Mouse (Mus musculus) embryonic facial prominence, embryonic 13.5 days (tissue): ENCODE results near the gene Zfp810. TPM values are rescaled to one million over a fixed set of nuclear protein-coding genes. Genes with fewer than 3 reads are reported as not detected.
A peak's percentile ranks its signal among the peaks of the same experiment; 100 is the strongest.

Experiments used
- ATAC-seq: fragments of 200-750 bp; cut with Nextera tagmentation; 2 replicates; pipeline ENCODE4 v1.8.0; 2017; ENCODE audit warnings: low read depth; ENCODE audit not compliant: insufficient number of reproducible peaks, insufficient read depth, low FRiP score, low TSS enrichment
- H3K27ac ChIP-seq: fragments of 300-500 bp; sonication (generic); 2 replicates; pipeline ENCODE4 v1.5.1; 2015; ENCODE audit warnings: moderate library complexity, mild to moderate bottlenecking, inconsistent platforms
- H3K27me3 ChIP-seq: fragments of 300-500 bp; sonication (generic); 2 replicates; pipeline ENCODE4 v1.6.1; 2015; ENCODE audit warnings: mild to moderate bottlenecking, inconsistent platforms
- H3K36me3 ChIP-seq: fragments of 300-500 bp; sonication (generic); 2 replicates; pipeline ENCODE4 v1.6.1; 2015; ENCODE audit warnings: mild to moderate bottlenecking, inconsistent platforms
- H3K4me1 ChIP-seq: fragments of 300-500 bp; sonication (generic); 2 replicates; pipeline ENCODE4 v1.6.1; 2015; ENCODE audit warnings: inconsistent platforms
- H3K4me2 ChIP-seq: fragments of 300-500 bp; sonication (generic); 2 replicates; pipeline ENCODE4 v1.6.1; 2015; ENCODE audit warnings: moderate library complexity, mild to moderate bottlenecking, inconsistent platforms
- H3K4me3 ChIP-seq: fragments of 300-500 bp; sonication (generic); 2 replicates; pipeline ENCODE4 v1.5.1; 2015; ENCODE audit warnings: mild to moderate bottlenecking, inconsistent platforms
- H3K9ac ChIP-seq: fragments of 300-500 bp; sonication (generic); 2 replicates; pipeline ENCODE4 v1.6.1; 2015; ENCODE audit warnings: mild to moderate bottlenecking, inconsistent platforms
- H3K9me3 ChIP-seq: fragments of 300-500 bp; sonication (generic); 2 replicates; pipeline ENCODE4 v1.6.1; 2016; ENCODE audit warnings: inconsistent platforms
- WGBS: fragments of 180-500 bp; shearing (Covaris S2); methylation state at CpG from one replicate; pipeline ENCODE4 v1.1.7; 2015; ENCODE audit warnings: mixed read lengths; 5-methylcytosine and 5-hydroxymethylcytosine counted together
- polyA plus RNA-seq: library from polyadenylated mRNA; unstranded; fragments of >200 nt; fragmentation: Nextera tagmentation; extraction: Ambion mirVana; gene quantifications from 2 replicates; pipeline ENCODE4 v1.2.1, GENCODE M21; 2015

Zfp810 gene
- polyA plus RNA-seq, 1 experiment from 2014 or later: 31.3 TPM

DNA sequence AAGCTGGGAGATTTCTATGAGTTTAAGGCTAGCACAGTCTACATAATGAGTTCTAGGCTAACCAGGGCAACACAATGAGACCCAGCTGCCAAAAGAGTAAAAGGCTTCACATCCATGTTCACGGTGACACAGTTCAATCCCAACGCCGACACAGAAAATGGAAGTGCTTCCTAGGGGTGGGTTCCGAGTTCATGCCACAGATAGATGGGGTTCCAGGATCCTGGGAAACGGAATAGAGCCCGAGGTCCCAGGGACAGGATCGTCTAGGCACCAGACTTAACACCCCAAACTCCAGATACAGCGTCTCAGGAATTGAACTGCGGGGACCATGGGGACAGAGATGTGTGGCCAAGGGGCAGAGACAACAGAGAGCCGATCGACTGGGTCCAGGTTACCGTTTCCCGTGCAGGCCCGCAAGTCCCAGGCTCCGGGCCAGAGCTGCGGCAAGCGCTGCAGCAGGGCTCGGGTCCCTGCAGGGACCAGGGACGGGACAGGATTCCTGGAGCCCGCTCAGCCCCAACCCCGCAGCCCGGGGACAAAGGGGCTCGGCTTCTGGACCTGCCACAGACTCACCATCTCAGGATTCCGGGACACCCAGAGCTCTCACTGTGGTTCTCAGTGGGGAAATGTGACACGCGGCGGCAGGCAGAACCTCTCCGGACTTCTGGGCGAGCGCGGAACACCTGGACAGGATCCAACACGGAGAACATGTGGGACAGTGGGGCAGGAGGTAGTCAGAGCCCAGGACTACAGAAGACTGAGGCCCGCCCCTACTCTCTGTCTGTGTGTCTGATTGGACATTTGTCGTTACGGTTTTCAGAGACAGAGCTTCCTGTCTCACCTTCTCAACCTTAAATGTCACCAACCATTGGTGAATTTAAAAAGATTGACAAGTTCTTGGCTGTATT, 48.0 kb downstream of the Zfp810 start, which contains the start of gene Zfp599:
Zfp599 (minus strand) TSS at position 712 of the 908 bp plus-strand sequence.
- WGBS: 1% methylated on average over 35 of the region's 35 CpGs
- peaks cover 13% of the 10 kb centered on the region for H3K9me3 ChIP-seq
- H3K9ac ChIP-seq: peak within 1 kb of the TSS; percentile 87
- peak; percentile 79; the same call in 1 of the 2 replicates for ATAC-seq
- H3K27me3 ChIP-seq: no peaks in the 10 kb centered on the region
- peak within 1 kb of the TSS; percentile 77 for H3K4me3 ChIP-seq
- peaks cover 27% of the 10 kb centered on the region for H3K36me3 ChIP-seq
- H3K4me2 ChIP-seq: peak within 1 kb of the TSS; percentile 74
- H3K4me1 ChIP-seq: no peaks in the 10 kb centered on the region
- peak within 1 kb of the TSS; percentile 22; the same call in 1 of the 2 replicates for H3K27ac ChIP-seq

DNA sequence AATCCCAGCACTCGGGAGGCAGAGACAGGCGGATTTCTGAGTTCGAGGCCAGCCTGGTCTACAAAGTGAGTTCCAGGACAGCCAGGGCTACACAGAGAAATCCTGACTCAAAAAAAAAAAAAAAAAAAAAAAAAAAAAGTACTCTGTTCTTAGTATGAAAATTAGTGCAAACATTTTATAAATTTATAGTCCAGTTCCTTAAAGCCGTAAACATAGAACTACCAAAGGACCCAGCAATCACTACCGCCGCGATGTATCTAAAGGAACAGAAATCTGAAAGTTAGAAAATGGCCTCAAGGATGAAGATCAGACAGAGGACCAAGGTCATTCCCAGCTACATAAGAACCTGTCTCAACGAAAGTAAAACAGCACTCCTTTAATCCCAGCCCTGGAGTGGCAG, 48.7 kb downstream of the Zfp810 start:
- Histone ChIP-seq H3K27me3 (no peaks in the 10 kb centered on the region), H3K4me3 (peak overlapping the region; percentile 77), H3K9ac (peak overlapping the region; percentile 87), H3K36me3 (peaks cover 33% of the 10 kb centered on the region), H3K4me1 (no peaks in the 10 kb centered on the region), H3K4me2 (peak overlapping the region; percentile 74), H3K27ac (no peak overlapping the region), H3K9me3 (peaks cover 16% of the 10 kb centered on the region)
- ATAC-seq: no peak
- WGBS: 80% methylated on average over 8 of the region's 8 CpGs

DNA sequence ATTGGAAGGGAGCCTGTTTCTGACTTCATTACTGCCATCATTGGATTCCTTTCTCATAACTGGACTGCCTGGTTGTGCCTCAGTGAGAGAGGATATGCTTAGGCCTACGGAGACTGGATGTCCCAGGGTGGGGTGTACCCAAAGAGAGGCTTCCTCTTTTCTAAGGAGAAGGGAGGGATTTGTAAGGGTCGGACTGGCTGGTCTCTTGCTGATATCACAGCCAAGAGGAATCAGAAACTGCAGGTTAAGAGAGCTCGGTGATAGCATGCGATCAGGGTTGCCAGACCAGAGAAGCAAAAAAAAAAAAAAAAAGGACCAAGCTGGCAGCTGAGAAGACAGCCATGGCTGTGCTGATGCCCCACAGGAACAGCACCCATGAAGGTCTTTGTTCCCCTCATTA, 50.9 kb downstream of the Zfp810 start:
- Histone ChIP-seq H3K4me3 (no peak overlapping the region), H3K9me3 (peaks cover 20% of the 10 kb centered on the region), H3K4me2 (no peak overlapping the region), H3K27ac (no peak overlapping the region), H3K9ac (no peak overlapping the region), H3K27me3 (no peaks in the 10 kb centered on the region), H3K4me1 (no peaks in the 10 kb centered on the region), H3K36me3 (peaks cover 51% of the 10 kb centered on the region)
- no peak for ATAC-seq
- WGBS: 96% methylated on average over 4 of the region's 4 CpGs

GRCm38 (mm10) chr9:22244242-22244641, 63.2 kb downstream of the Zfp810 start:
- Histone ChIP-seq H3K4me3 (no peak overlapping the region), H3K4me2 (no peak overlapping the region), H3K9ac (no peak overlapping the region), H3K9me3 (peaks cover 48% of the 10 kb centered on the region), H3K4me1 (no peaks in the 10 kb centered on the region), H3K27me3 (no peaks in the 10 kb centered on the region), H3K36me3 (peaks cover 94% of the 10 kb centered on the region), H3K27ac (no peak overlapping the region)
- ATAC-seq: no peak
- WGBS: 88% methylated on average over 2 of the region's 2 CpGs

DNA sequence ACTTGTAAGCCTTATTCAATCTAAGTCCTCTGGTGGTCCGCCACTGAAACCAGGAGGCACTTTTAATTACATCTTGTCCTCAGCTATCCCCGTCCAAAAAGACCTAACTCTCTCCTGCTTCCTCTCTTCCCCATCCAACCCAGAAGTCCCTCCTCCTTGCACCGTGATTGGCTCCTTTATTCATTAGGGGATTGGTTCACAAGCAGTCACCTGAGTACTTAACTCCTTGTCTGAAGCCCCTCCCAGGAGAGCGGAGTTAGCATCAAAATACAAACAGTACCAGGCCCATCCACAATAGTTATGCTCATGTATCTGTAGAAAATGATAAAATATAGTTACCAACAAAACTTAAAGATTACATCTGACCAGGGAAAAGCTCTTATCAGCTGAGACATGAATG, 67.4 kb downstream of the Zfp810 start:
- Histone ChIP-seq H3K4me2 (no peak overlapping the region), H3K4me1 (no peaks in the 10 kb centered on the region), H3K4me3 (no peak overlapping the region), H3K9ac (no peak overlapping the region), H3K27ac (no peak overlapping the region), H3K27me3 (no peaks in the 10 kb centered on the region), H3K9me3 (peaks cover 22% of the 10 kb centered on the region), H3K36me3 (peaks cover 94% of the 10 kb centered on the region)
- no peak for ATAC-seq
- WGBS: 93% methylated on average over 4 of the region's 4 CpGs

DNA sequence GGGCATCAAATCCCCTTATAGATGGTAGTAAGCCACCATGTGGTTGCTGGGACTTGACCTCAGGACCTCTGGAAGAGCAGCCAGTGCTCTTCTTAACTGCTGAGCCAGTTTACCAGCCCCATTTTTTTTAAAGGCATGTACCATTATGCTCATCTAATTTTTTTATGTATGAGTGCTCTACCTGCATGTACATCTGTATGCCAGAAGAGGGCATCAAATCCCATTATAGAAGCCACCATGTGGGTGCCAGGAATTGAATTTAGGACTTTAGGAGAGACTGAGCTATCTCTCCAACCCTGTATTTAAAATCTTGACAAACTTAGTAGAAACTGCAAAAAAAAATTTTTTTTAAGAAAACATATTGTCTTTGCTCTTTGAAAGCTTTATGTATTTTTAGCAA, 76.9 kb downstream of the Zfp810 start:
- Histone ChIP-seq H3K4me1 (no peaks in the 10 kb centered on the region), H3K9ac (no peak overlapping the region), H3K4me2 (no peak overlapping the region), H3K4me3 (no peak overlapping the region), H3K9me3 (no peaks in the 10 kb centered on the region), H3K36me3 (peaks cover 12% of the 10 kb centered on the region), H3K27me3 (no peaks in the 10 kb centered on the region), H3K27ac (no peak overlapping the region)
- no peak for ATAC-seq

- H3K4me3 ChIP-seq: no peak overlapping the region
- 92% methylated on average over 3 of the region's 3 CpGs for WGBS
- H3K27ac ChIP-seq: no peak overlapping the region
- no peaks in the 10 kb centered on the region for H3K4me1 ChIP-seq
- no peaks in the 10 kb centered on the region for H3K27me3 ChIP-seq
- no peak for ATAC-seq
- no peaks in the 10 kb centered on the region for H3K9me3 ChIP-seq
- peaks cover 7% of the 10 kb centered on the region for H3K36me3 ChIP-seq
- H3K4me2 ChIP-seq: no peak overlapping the region
- no peak overlapping the region for H3K9ac ChIP-seq
Measured at GRCm38 (mm10) chr9:22230061-22230460, 77.4 kb downstream of the Zfp810 start.

DNA sequence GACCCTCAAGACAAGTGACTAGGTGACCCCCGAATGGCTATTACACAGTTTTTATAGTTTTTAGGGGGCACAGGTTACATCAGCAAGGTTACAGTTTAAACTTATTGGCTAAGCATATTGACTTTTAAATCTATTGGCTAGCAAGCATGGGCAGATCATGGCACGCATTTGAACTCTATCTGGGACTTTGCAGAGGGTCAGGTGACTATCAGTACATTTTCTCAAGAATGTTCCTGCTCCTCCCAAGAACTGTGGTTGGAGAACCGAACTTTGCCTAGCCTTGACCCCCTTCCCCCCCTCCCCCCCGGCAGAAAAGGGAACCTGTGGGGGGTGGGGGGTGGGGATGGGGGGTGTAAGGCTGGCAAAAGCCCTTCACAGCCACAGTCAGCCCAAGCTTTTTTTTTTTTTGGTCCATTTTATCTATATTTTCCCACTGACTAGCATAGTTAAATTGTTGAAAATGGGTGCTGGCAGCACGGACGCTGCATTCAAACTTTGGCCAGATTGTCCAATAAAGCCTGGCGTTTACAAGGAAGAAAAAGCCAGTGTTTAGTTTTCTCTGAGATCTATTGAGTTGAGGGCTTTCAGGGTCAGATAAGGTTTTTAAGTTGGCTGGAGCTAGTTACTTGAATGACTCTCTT, 77.9 kb downstream of the Zfp810 start:
- no peaks in the 10 kb centered on the region for H3K4me1 ChIP-seq
- 0 out of 2 replicates have a peak, but pooled peaks cover 4% of the 10 kb centered on the region for H3K36me3 ChIP-seq
- WGBS: 88% methylated on average over 7 of the region's 7 CpGs
- no peaks in the 10 kb centered on the region for H3K27me3 ChIP-seq
- H3K27ac ChIP-seq: no peak overlapping the region
- no peak for ATAC-seq
- no peak overlapping the region for H3K4me2 ChIP-seq
- H3K9ac ChIP-seq: no peak overlapping the region
- H3K9me3 ChIP-seq: no peaks in the 10 kb centered on the region
- H3K4me3 ChIP-seq: no peak overlapping the region

DNA sequence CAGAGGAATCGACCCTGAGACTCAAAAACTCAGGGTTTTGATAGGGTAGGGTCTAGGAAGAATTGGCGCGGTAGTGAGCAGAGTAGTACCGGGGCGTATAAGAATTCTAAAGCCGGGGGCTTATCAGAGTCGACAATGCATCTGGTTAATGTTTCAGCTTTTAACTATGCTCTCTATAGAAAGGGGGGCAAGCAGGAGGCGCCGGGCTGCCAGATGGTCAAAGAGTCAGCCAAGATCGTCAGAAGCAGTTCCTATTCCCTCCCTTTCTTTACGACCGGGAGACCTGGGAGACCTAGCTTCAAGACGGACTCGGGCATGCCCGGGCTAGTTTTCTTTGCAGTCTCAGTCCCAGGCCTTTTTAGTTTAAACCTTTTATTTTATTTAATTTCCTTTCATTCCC, 80.6 kb downstream of the Zfp810 start:
- H3K4me3 ChIP-seq: no peak overlapping the region
- 0 out of 2 replicates have a peak, but pooled peaks cover 4% of the 10 kb centered on the region for H3K36me3 ChIP-seq
- H3K4me2 ChIP-seq: no peak overlapping the region
- no peak for ATAC-seq
- no peaks in the 10 kb centered on the region for H3K9me3 ChIP-seq
- H3K27ac ChIP-seq: no peak overlapping the region
- no peaks in the 10 kb centered on the region for H3K4me1 ChIP-seq
- 86% methylated on average over 15 of the region's 15 CpGs for WGBS
- H3K9ac ChIP-seq: no peak overlapping the region
- no peaks in the 10 kb centered on the region for H3K27me3 ChIP-seq

Other genes with a start within 250 kb of the Zfp810 start
- not detected in 2 replicates for gene Gm49318, start 236.4 kb downstream of the Zfp810 start, polyA plus RNA-seq
- 13.0 and 13.6 TPM in 2 replicates for gene Zfp653, start 236.3 kb downstream of the Zfp810 start, polyA plus RNA-seq
- 35.5 and 40.9 TPM in 2 replicates for gene Ecsit, start 222.2 kb downstream of the Zfp810 start, polyA plus RNA-seq
- 0.76 and 3.6 TPM in 2 replicates for gene Cnn1, start 208.4 kb downstream of the Zfp810 start, polyA plus RNA-seq
- gene Elof1, start 190.5 kb downstream of the Zfp810 start, polyA plus RNA-seq: 175 and 194 TPM in 2 replicates
- 9.2 and 10.7 TPM in 2 replicates for gene Acp5, start 171.9 kb downstream of the Zfp810 start, polyA plus RNA-seq
- 71.9 and 75.9 TPM in 2 replicates for gene Pigyl, start 150.8 kb downstream of the Zfp810 start, polyA plus RNA-seq
- gene Zfp872, start 119.6 kb downstream of the Zfp810 start, polyA plus RNA-seq: 0.14 and 0.15 TPM in 2 replicates
- gene Zfp809, start 81.9 kb downstream of the Zfp810 start, polyA plus RNA-seq: 19.5 and 19.7 TPM in 2 replicates
- 7.6 and 8.4 TPM in 2 replicates for gene Zfp599, start 47.8 kb downstream of the Zfp810 start, polyA plus RNA-seq
- gene Anln, start 81.5 kb upstream of the Zfp810 start, polyA plus RNA-seq: 41.9 and 42.5 TPM in 2 replicates
- gene 9530077C05Rik, start 103.9 kb upstream of the Zfp810 start, polyA plus RNA-seq: 3.1 and 4.4 TPM in 2 replicates
- not detected in 2 replicates for gene Gm17545, start 146.6 kb upstream of the Zfp810 start, polyA plus RNA-seq
- gene Rp9, start 162.1 kb upstream of the Zfp810 start, polyA plus RNA-seq: 68.3 and 79.5 TPM in 2 replicates
- 13.8 and 14.8 TPM in 2 replicates for gene Bbs9, start 168.1 kb upstream of the Zfp810 start, polyA plus RNA-seq